Mouse (Mus musculus) cerebellum, adult 2 months (tissue): ENCODE data around the gene Hist1h4m.
"Not testable (repeated sequence)": the region's sequence is repeated elsewhere in the genome, so short reads cannot be mapped to it uniquely, and the experiment has no call there.

ENCODE experiments used
- CTCF ChIP-seq: fragments of 200-500 bp; IDR thresholded peaks from 2 replicates; pipeline ENCODE4 v1.5.1; 2011; ENCODE audit warnings: low read depth, mild to moderate bottlenecking, control low read depth, low read length, moderate library complexity, borderline replicate concordance; ENCODE audit not compliant: insufficient read depth
- POLR2A ChIP-seq: fragments of 200-500 bp; IDR thresholded peaks from 2 replicates; pipeline ENCODE4 v1.6.1; 2011; ENCODE audit warnings: low read length, control low read depth, borderline replicate concordance; ENCODE audit not compliant: insufficient read depth

GRCm38 (mm10) chr13:21786899-21787629 is 24.5 kb upstream of the Hist1h4m start, which contains the start of the genes Hist1h2an and Hist1h2bp:
- not testable (repeated sequence) for TF ChIP-seq CTCF, POLR2A
